Mouse (Mus musculus): Measurements from ENCODE around the gene Aldh4a1. TPM values are rescaled to one million over a fixed set of nuclear protein-coding genes. Genes with fewer than 3 reads are reported as not detected.
A peak's percentile ranks its signal among the peaks of the same experiment; 100 is the strongest.

The Aldh4a1 gene
- polyA plus RNA-seq, 1 experiment, result 22.5 TPM

GRCm38 (mm10) chr4:139577006-139577405, 45.7 kb upstream of the Aldh4a1 start:
- 8% methylated on average over 7 of the region's 7 CpGs for WGBS
- H3K27ac ChIP-seq (ENCODE audit: insufficient read depth, low read length), result 0 out of 2 replicates have a peak overlapping the region, but pooled peaks have one; percentile 87
- peak in 1 of 2 experiments; percentile 67 for DNase-seq
- H3K4me3 ChIP-seq (replicated peaks; ENCODE audit: insufficient read depth, low read depth, low read length), result peak overlapping the region; percentile 96
- no peaks in the 10 kb centered on the region for H3K27me3 ChIP-seq (ENCODE audit: control insufficient read depth, insufficient read depth, low read length)
- H3K4me1 ChIP-seq (ENCODE audit: control insufficient read depth, insufficient read depth, low read length), result peaks cover 23% of the 10 kb centered on the region
- TF ChIP-seq POLR2A (IDR thresholded peaks at IDR 0.05; ENCODE audit: borderline replicate concordance, insufficient read depth, low read length) (no peak), CTCF (IDR thresholded peaks at IDR 0.05; ENCODE audit: borderline replicate concordance, insufficient read depth, low read depth, low read length) (no peak)

GRCm38 (mm10) chr4:139578389-139578788, 44.3 kb upstream of the Aldh4a1 start:
- DNase-seq, result peak in 1 of 2 experiments; percentile 13
- no peak overlapping the region for H3K27ac ChIP-seq (ENCODE audit: insufficient read depth, low read length)
- H3K27me3 ChIP-seq (ENCODE audit: control insufficient read depth, insufficient read depth, low read length), result no peaks in the 10 kb centered on the region
- H3K4me3 ChIP-seq (replicated peaks; ENCODE audit: insufficient read depth, low read depth, low read length), result peak overlapping the region; percentile 4
- TF ChIP-seq CTCF (IDR thresholded peaks at IDR 0.05; ENCODE audit: borderline replicate concordance, insufficient read depth, low read depth, low read length) (no peak), POLR2A (IDR thresholded peaks at IDR 0.05; ENCODE audit: borderline replicate concordance, insufficient read depth, low read length) (no peak)
- H3K4me1 ChIP-seq (ENCODE audit: control insufficient read depth, insufficient read depth, low read length), result peaks cover 37% of the 10 kb centered on the region
- WGBS, result 57% methylated on average over 8 of the region's 8 CpGs

GRCm38 (mm10) chr4:139579003-139579402, 43.7 kb upstream of the Aldh4a1 start:
- no peak overlapping the region for H3K4me3 ChIP-seq (replicated peaks; ENCODE audit: insufficient read depth, low read depth, low read length)
- H3K4me1 ChIP-seq (ENCODE audit: control insufficient read depth, insufficient read depth, low read length), result peaks cover 39% of the 10 kb centered on the region
- no peak overlapping the region for H3K27ac ChIP-seq (ENCODE audit: insufficient read depth, low read length)
- no peaks in the 10 kb centered on the region for H3K27me3 ChIP-seq (ENCODE audit: control insufficient read depth, insufficient read depth, low read length)
- DNase-seq, result peak; percentile 9 to 23
- WGBS, result 38% methylated on average over 10 of the region's 10 CpGs
- no peak for TF ChIP-seq CTCF (IDR thresholded peaks at IDR 0.05; ENCODE audit: borderline replicate concordance, insufficient read depth, low read depth, low read length)
- TF ChIP-seq POLR2A (IDR thresholded peaks at IDR 0.05; ENCODE audit: borderline replicate concordance, insufficient read depth, low read length), result no peak

- peaks cover 44% of the 10 kb centered on the region for H3K4me1 ChIP-seq (ENCODE audit: control insufficient read depth, insufficient read depth, low read length)
- no peak for TF ChIP-seq POLR2A (IDR thresholded peaks at IDR 0.05; ENCODE audit: borderline replicate concordance, insufficient read depth, low read length)
- TF ChIP-seq CTCF (IDR thresholded peaks at IDR 0.05; ENCODE audit: borderline replicate concordance, insufficient read depth, low read depth, low read length), result no peak
- DNase-seq, result peak; percentile 7 to 25
- no peak overlapping the region for H3K4me3 ChIP-seq (replicated peaks; ENCODE audit: insufficient read depth, low read depth, low read length)
- no peak overlapping the region for H3K27ac ChIP-seq (ENCODE audit: insufficient read depth, low read length)
- no peaks in the 10 kb centered on the region for H3K27me3 ChIP-seq (ENCODE audit: control insufficient read depth, insufficient read depth, low read length)
- 42% methylated on average over 6 of the region's 6 CpGs for WGBS
Measured at GRCm38 (mm10) chr4:139579466-139579865, 43.2 kb upstream of the Aldh4a1 start.

GRCm38 (mm10) chr4:139580663-139581336, 41.9 kb upstream of the Aldh4a1 start:
- Histone ChIP-seq H3K4me1 (ENCODE audit: control insufficient read depth, insufficient read depth, low read length) (peaks cover 55% of the 10 kb centered on the region), H3K27me3 (ENCODE audit: control insufficient read depth, insufficient read depth, low read length) (no peaks in the 10 kb centered on the region), H3K27ac (ENCODE audit: insufficient read depth, low read length) (peak overlapping the region; percentile 77), H3K4me3 (replicated peaks; ENCODE audit: insufficient read depth, low read depth, low read length) (peak overlapping the region; percentile 48)
- 10% methylated on average over 15 of the region's 15 CpGs for WGBS
- DNase-seq, result peak; percentile 18 to 40
- TF ChIP-seq CTCF (IDR thresholded peaks at IDR 0.05; ENCODE audit: borderline replicate concordance, insufficient read depth, low read depth, low read length), result no peak
- no peak for TF ChIP-seq POLR2A (IDR thresholded peaks at IDR 0.05; ENCODE audit: borderline replicate concordance, insufficient read depth, low read length)

- Histone ChIP-seq H3K4me1 (ENCODE audit: control insufficient read depth, insufficient read depth, low read length) (peaks cover 62% of the 10 kb centered on the region), H3K27me3 (ENCODE audit: control insufficient read depth, insufficient read depth, low read length) (no peaks in the 10 kb centered on the region), H3K27ac (ENCODE audit: insufficient read depth, low read length) (peak overlapping the region; percentile 77), H3K4me3 (replicated peaks; ENCODE audit: insufficient read depth, low read depth, low read length) (peak overlapping the region; percentile 48)
- peak; percentile 56 for DNase-seq
- WGBS, result 3% methylated on average over 6 of the region's 6 CpGs
- no peak for TF ChIP-seq CTCF (IDR thresholded peaks at IDR 0.05; ENCODE audit: borderline replicate concordance, insufficient read depth, low read depth, low read length)
- TF ChIP-seq POLR2A (IDR thresholded peaks at IDR 0.05; ENCODE audit: borderline replicate concordance, insufficient read depth, low read length), result no peak
Measured at GRCm38 (mm10) chr4:139581427-139582051, 41.1 kb upstream of the Aldh4a1 start.

GRCm38 (mm10) chr4:139582346-139582745, 40.3 kb upstream of the Aldh4a1 start:
- H3K4me3 ChIP-seq (replicated peaks; ENCODE audit: insufficient read depth, low read depth, low read length), result no peak overlapping the region
- peaks cover 70% of the 10 kb centered on the region for H3K4me1 ChIP-seq (ENCODE audit: control insufficient read depth, insufficient read depth, low read length)
- 37% methylated on average over 6 of the region's 6 CpGs for WGBS
- DNase-seq, result peak; percentile 22 to 32
- no peak for TF ChIP-seq CTCF (IDR thresholded peaks at IDR 0.05; ENCODE audit: borderline replicate concordance, insufficient read depth, low read depth, low read length)
- no peaks in the 10 kb centered on the region for H3K27me3 ChIP-seq (ENCODE audit: control insufficient read depth, insufficient read depth, low read length)
- H3K27ac ChIP-seq (ENCODE audit: insufficient read depth, low read length), result no peak overlapping the region

GRCm38 (mm10) chr4:139582903-139583302, 39.8 kb upstream of the Aldh4a1 start:
- Histone ChIP-seq H3K4me3 (replicated peaks; ENCODE audit: insufficient read depth, low read depth, low read length) (no peak overlapping the region), H3K4me1 (ENCODE audit: control insufficient read depth, insufficient read depth, low read length) (peaks cover 76% of the 10 kb centered on the region), H3K27me3 (ENCODE audit: control insufficient read depth, insufficient read depth, low read length) (no peaks in the 10 kb centered on the region), H3K27ac (ENCODE audit: insufficient read depth, low read length) (no peak overlapping the region; the same call in 1 of the 2 replicates)
- TF ChIP-seq POLR2A (IDR thresholded peaks at IDR 0.05; ENCODE audit: borderline replicate concordance, insufficient read depth, low read length) (no peak), CTCF (IDR thresholded peaks at IDR 0.05; ENCODE audit: borderline replicate concordance, insufficient read depth, low read depth, low read length) (no peak)
- WGBS, result 10% methylated on average over 3 of the region's 3 CpGs
- DNase-seq, result peak; percentile 21 to 27
